Mouse (Mus musculus) testis, postnatal 10 days (tissue): Measurements from ENCODE around the gene Deaf1.

Source experiments
- DNase-seq: peaks from one replicate; pipeline ENCODE4 v3.0.0; 2021; ENCODE audit warnings: low spot score

Deaf1 gene

GRCm38 (mm10) chr7:141339215-141339920 is 11.9 kb upstream of the Deaf1 start:
- DNase-seq = peak; percentile 41

- DNase-seq = peak; percentile 55
These were observed 11.2 kb upstream of the Deaf1 start, which contains the start of gene Eps8l2 for GRCm38 (mm10) chr7:141338576-141339131. TSS of gene Eps8l2 (plus strand) at chr7:141338880.

GRCm38 (mm10) chr7:141337716-141338416 is 10.4 kb upstream of the Deaf1 start:
- peak; percentile 38 for DNase-seq

GRCm38 (mm10) chr7:141336296-141336695 is 8.8 kb upstream of the Deaf1 start:
- DNase-seq = peak; percentile 37

GRCm38 (mm10) chr7:141335682-141336081 is 8.2 kb upstream of the Deaf1 start:
- no peak for DNase-seq

GRCm38 (mm10) chr7:141335044-141335579 is 7.6 kb upstream of the Deaf1 start:
- DNase-seq = no peak

- no peak for DNase-seq
These were observed 4.5 kb upstream of the Deaf1 start for GRCm38 (mm10) chr7:141331990-141332389.

GRCm38 (mm10) chr7:141330706-141331105 is 3.2 kb upstream of the Deaf1 start:
- no peak for DNase-seq

- no peak for DNase-seq
These were observed 992 bp upstream of the Deaf1 start for GRCm38 (mm10) chr7:141328373-141328990.

GRCm38 (mm10) chr7:141326546-141327446 is 694 bp downstream of the Deaf1 start:
- peak; percentile 68 for DNase-seq

GRCm38 (mm10) chr7:141324686-141325085 is 2.8 kb downstream of the Deaf1 start:
- DNase-seq = no peak

- DNase-seq = no peak
These were observed 8.0 kb downstream of the Deaf1 start for GRCm38 (mm10) chr7:141319446-141319845.

- DNase-seq = no peak
These were observed 9.8 kb downstream of the Deaf1 start for GRCm38 (mm10) chr7:141317619-141318132.

GRCm38 (mm10) chr7:141315974-141316373 is 11.5 kb downstream of the Deaf1 start:
- DNase-seq = peak; percentile 74

- no peak for DNase-seq
These were observed 12.4 kb downstream of the Deaf1 start for GRCm38 (mm10) chr7:141315076-141315475.

- DNase-seq = no peak
These were observed 13.1 kb downstream of the Deaf1 start for GRCm38 (mm10) chr7:141314416-141314815.

GRCm38 (mm10) chr7:141304537-141304936 is 23.0 kb downstream of the Deaf1 start:
- DNase-seq = no peak

GRCm38 (mm10) chr7:141302702-141303268 is 24.7 kb downstream of the Deaf1 start:
- no peak for DNase-seq

- DNase-seq = no peak
These were observed 26.1 kb downstream of the Deaf1 start for GRCm38 (mm10) chr7:141301386-141301785.

GRCm38 (mm10) chr7:141299175-141299574 is 28.3 kb downstream of the Deaf1 start:
- no peak for DNase-seq
